Mouse (Mus musculus): Measurements from ENCODE around the gene Unc93b1. TPM values are rescaled to one million over a fixed set of nuclear protein-coding genes. Genes with fewer than 3 reads are reported as not detected.

The Unc93b1 gene
- polyA plus RNA-seq, 1 experiment from 2014 or later: 14.8 TPM

DNA sequence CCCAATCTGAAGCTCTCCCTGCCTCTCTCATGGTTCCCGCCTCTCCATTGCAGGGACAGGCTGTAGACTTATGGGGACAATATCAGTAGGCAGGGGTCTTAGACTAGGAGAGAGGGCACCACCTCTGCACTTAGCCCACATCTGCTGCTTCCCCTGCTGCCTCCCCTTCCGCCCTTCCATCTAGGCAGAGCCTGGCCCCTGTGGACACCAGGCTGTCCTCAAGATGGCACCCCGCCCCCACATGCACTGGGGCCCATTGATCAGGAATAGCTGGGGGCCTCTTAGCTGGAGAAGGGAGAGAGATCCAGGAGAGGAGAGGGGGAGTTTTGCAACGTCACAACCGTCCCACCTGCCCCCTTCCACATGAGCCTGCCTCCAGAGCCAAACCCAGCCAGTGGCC lies 57.4 kb downstream of the Unc93b1 start, which contains the start of gene Tbx10:
Tbx10 (plus strand) TSS at position 337 of the 400 bp plus-strand sequence.
- H3K9ac ChIP-seq: no peak within 1 kb of the TSS; the same call in 1 of the 2 replicates
- H3K4me1 ChIP-seq (ENCODE audit: insufficient read depth): no peaks in the 10 kb centered on the region
- no peaks in the 10 kb centered on the region for H3K9me3 ChIP-seq (ENCODE audit: low read depth, low read length)
- no peaks in the 10 kb centered on the region for H3K27me3 ChIP-seq (ENCODE audit: insufficient read depth, low read length)
- ATAC-seq (ENCODE audit: insufficient read depth) (no peak), DNase-seq (no peak)
- no peak for TF ChIP-seq CTCF (IDR thresholded peaks at IDR 0.05; ENCODE audit: low read depth)
- no peak within 1 kb of the TSS for H3K4me2 ChIP-seq
- no peaks in the 10 kb centered on the region for H3K36me3 ChIP-seq (ENCODE audit: insufficient read depth)
- H3K27ac ChIP-seq (ENCODE audit: low read depth): no peak within 1 kb of the TSS
- no peak within 1 kb of the TSS for H3K4me3 ChIP-seq (ENCODE audit: low read depth, low read length)
- WGBS: 50% methylated on average over 5 of the region's 5 CpGs

GRCm38 (mm10) chr19:3994932-3995331 lies 59.9 kb downstream of the Unc93b1 start:
- no peaks in the 10 kb centered on the region for H3K4me1 ChIP-seq (ENCODE audit: insufficient read depth)
- no peak overlapping the region for H3K9ac ChIP-seq
- H3K9me3 ChIP-seq (ENCODE audit: low read depth, low read length): no peaks in the 10 kb centered on the region
- TF ChIP-seq CTCF (IDR thresholded peaks at IDR 0.05; ENCODE audit: low read depth): no peak
- no peak overlapping the region for H3K4me2 ChIP-seq
- no peak for DNase-seq
- no peak overlapping the region for H3K4me3 ChIP-seq (ENCODE audit: low read depth, low read length)
- H3K27ac ChIP-seq (ENCODE audit: low read depth): no peak overlapping the region
- no peak for ATAC-seq (ENCODE audit: insufficient read depth)
- WGBS: 34% methylated on average over 6 of the region's 6 CpGs
- no peaks in the 10 kb centered on the region for H3K27me3 ChIP-seq (ENCODE audit: insufficient read depth, low read length)
- H3K36me3 ChIP-seq (ENCODE audit: insufficient read depth): no peaks in the 10 kb centered on the region

DNA sequence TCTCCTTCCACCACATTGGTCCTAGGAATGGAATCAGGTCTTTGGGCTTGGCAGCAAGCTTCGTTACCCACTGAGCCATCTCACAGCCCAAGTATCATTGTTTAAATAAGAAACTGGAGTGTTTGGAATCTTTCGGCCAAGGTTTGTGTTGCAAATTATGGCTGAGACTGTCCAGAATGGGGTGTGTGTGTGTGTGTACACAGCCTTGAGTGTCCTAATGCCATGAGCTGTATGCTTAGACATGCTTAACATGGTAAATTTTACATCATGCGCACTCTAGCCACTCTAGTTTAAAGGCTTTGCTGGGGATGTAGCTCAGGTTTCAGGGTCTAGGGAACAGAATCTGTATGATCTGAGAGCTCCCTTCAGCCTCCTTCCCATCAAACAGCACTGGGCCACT lies 60.5 kb downstream of the Unc93b1 start:
- WGBS: 54% methylated on average over 3 of the region's 3 CpGs
- no peak for ATAC-seq (ENCODE audit: insufficient read depth)
- Histone ChIP-seq H3K27me3 (ENCODE audit: insufficient read depth, low read length) (no peaks in the 10 kb centered on the region), H3K9me3 (ENCODE audit: low read depth, low read length) (no peaks in the 10 kb centered on the region), H3K4me3 (ENCODE audit: low read depth, low read length) (no peak overlapping the region), H3K27ac (ENCODE audit: low read depth) (0 out of 2 replicates have a peak overlapping the region, but pooled peaks have one; percentile 18), H3K4me2 (no peak overlapping the region), H3K4me1 (ENCODE audit: insufficient read depth) (no peaks in the 10 kb centered on the region), H3K9ac (no peak overlapping the region), H3K36me3 (ENCODE audit: insufficient read depth) (no peaks in the 10 kb centered on the region)
- no peak for TF ChIP-seq CTCF (IDR thresholded peaks at IDR 0.05; ENCODE audit: low read depth)
- peak; percentile 11 for DNase-seq

DNA sequence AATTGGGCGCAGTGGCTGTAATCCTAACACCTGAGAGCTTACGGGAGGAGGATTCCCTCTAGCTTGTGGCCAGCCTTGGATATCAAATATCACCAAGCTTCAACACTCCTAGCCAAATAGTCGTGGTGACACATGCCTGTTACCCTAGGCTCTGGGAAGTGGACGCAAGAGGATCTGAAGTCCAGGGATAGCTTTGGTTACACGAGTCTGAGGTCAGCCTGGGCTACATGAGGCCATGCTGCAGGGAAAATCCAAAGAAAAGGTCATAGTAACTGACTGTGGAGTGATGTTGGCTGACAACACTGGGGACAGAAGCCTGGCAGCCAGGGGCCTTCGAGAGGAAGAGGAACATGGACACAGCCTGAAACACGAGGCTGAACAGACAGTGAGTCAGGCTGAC lies 61.1 kb downstream of the Unc93b1 start:
- Histone ChIP-seq H3K4me3 (ENCODE audit: low read depth, low read length) (no peak overlapping the region), H3K4me2 (no peak overlapping the region), H3K27ac (ENCODE audit: low read depth) (0 out of 2 replicates have a peak overlapping the region, but pooled peaks have one; percentile 18), H3K27me3 (ENCODE audit: insufficient read depth, low read length) (no peaks in the 10 kb centered on the region), H3K9me3 (ENCODE audit: low read depth, low read length) (no peaks in the 10 kb centered on the region), H3K9ac (no peak overlapping the region), H3K4me1 (ENCODE audit: insufficient read depth) (peaks cover 2% of the 10 kb centered on the region; the same call in 1 of the 2 replicates), H3K36me3 (ENCODE audit: insufficient read depth) (no peaks in the 10 kb centered on the region)
- WGBS: 53% methylated on average over 7 of the region's 7 CpGs
- TF ChIP-seq CTCF (IDR thresholded peaks at IDR 0.05; ENCODE audit: low read depth): no peak
- ATAC-seq (ENCODE audit: insufficient read depth): no peak
- no peak for DNase-seq

DNA sequence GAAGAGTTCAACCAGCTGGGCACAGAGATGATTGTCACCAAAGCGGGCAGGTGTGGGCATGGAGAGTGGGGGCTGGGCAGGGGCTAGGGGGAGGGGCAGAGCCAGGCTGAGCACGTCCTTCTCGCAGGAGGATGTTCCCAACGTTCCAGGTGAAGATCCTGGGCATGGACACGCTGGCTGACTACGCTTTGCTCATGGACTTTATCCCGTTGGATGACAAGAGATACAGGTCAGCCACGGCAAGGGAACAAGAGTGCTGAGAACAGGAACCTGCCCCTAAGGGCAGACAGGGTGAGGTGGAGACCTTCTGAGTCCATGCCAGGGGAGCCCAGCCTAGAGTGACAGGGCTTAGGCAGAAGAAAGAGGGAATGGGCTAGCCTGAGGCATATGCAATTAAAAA lies 61.8 kb downstream of the Unc93b1 start:
- WGBS: 70% methylated on average over 8 of the region's 8 CpGs
- Histone ChIP-seq H3K36me3 (ENCODE audit: insufficient read depth) (no peaks in the 10 kb centered on the region), H3K9me3 (ENCODE audit: low read depth, low read length) (no peaks in the 10 kb centered on the region), H3K27me3 (ENCODE audit: insufficient read depth, low read length) (no peaks in the 10 kb centered on the region), H3K27ac (ENCODE audit: low read depth) (no peak overlapping the region), H3K9ac (no peak overlapping the region), H3K4me1 (ENCODE audit: insufficient read depth) (peaks cover 5% of the 10 kb centered on the region; the same call in 1 of the 2 replicates), H3K4me2 (no peak overlapping the region), H3K4me3 (ENCODE audit: low read depth, low read length) (no peak overlapping the region)
- no peak for ATAC-seq (ENCODE audit: insufficient read depth)
- no peak for TF ChIP-seq CTCF (IDR thresholded peaks at IDR 0.05; ENCODE audit: low read depth)
- no peak for DNase-seq

DNA sequence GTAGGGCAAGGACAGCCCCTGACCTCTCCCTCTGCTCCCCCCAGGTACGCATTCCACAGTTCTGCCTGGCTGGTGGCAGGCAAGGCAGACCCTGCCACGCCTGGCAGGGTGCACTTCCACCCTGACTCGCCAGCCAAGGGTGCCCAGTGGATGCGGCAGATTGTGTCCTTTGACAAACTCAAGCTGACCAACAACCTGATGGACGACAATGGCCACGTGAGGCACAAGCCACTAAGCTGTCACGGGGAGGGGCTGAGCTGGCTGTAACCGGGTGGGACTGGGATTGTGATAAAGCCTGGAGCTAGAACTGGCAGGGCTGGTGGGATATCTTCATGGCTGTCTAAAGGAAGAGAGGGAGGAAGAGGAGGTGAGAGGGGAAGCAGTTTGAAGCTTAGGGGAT lies 62.2 kb downstream of the Unc93b1 start:
- ATAC-seq (ENCODE audit: insufficient read depth) (no peak), DNase-seq (no peak)
- Histone ChIP-seq H3K27me3 (ENCODE audit: insufficient read depth, low read length) (no peaks in the 10 kb centered on the region), H3K4me2 (no peak overlapping the region), H3K4me1 (ENCODE audit: insufficient read depth) (peaks cover 5% of the 10 kb centered on the region; the same call in 1 of the 2 replicates), H3K9ac (no peak overlapping the region), H3K9me3 (ENCODE audit: low read depth, low read length) (no peaks in the 10 kb centered on the region), H3K27ac (ENCODE audit: low read depth) (no peak overlapping the region), H3K36me3 (ENCODE audit: insufficient read depth) (no peaks in the 10 kb centered on the region), H3K4me3 (ENCODE audit: low read depth, low read length) (no peak overlapping the region)
- 41% methylated on average over 8 of the region's 8 CpGs for WGBS
- TF ChIP-seq CTCF (IDR thresholded peaks at IDR 0.05; ENCODE audit: low read depth): no peak

- no peak for DNase-seq
- no peak for TF ChIP-seq CTCF (IDR thresholded peaks at IDR 0.05; ENCODE audit: low read depth)
- Histone ChIP-seq H3K9me3 (ENCODE audit: low read depth, low read length) (no peaks in the 10 kb centered on the region), H3K36me3 (ENCODE audit: insufficient read depth) (no peaks in the 10 kb centered on the region), H3K27ac (ENCODE audit: low read depth) (no peak overlapping the region), H3K4me3 (ENCODE audit: low read depth, low read length) (no peak overlapping the region), H3K9ac (no peak overlapping the region), H3K4me2 (no peak overlapping the region), H3K27me3 (ENCODE audit: insufficient read depth, low read length) (no peaks in the 10 kb centered on the region), H3K4me1 (ENCODE audit: insufficient read depth) (peaks cover 5% of the 10 kb centered on the region; the same call in 1 of the 2 replicates)
- WGBS: 69% methylated on average over 8 of the region's 8 CpGs
- ATAC-seq (ENCODE audit: insufficient read depth): no peak
These were observed 63.3 kb downstream of the Unc93b1 start for GRCm38 (mm10) chr19:3998335-3998734.

Other genes starting within 250 kb of the Unc93b1 start
- 9.3 and 11.4 TPM in 2 replicates for gene Lrp5, start 248.6 kb upstream of the Unc93b1 start, polyA plus RNA-seq (2014; fragmentation: Nextera tagmentation; extraction: Ambion mirVana)
- gene 1810055G02Rik, start 226.9 kb upstream of the Unc93b1 start, polyA plus RNA-seq (2014; fragmentation: Nextera tagmentation; extraction: Ambion mirVana): 40.3 and 40.9 TPM in 2 replicates
- 33.3 and 34.3 TPM in 2 replicates for gene Kmt5b, start 167.8 kb upstream of the Unc93b1 start, polyA plus RNA-seq (2014; fragmentation: Nextera tagmentation; extraction: Ambion mirVana)
- 54.0 and 63.0 TPM in 2 replicates for gene Chka, start 83.4 kb upstream of the Unc93b1 start, polyA plus RNA-seq (2014; fragmentation: Nextera tagmentation; extraction: Ambion mirVana)
- gene Tcirg1, start 28.1 kb upstream of the Unc93b1 start, polyA plus RNA-seq (2014; fragmentation: Nextera tagmentation; extraction: Ambion mirVana): 31.7 and 36.0 TPM in 2 replicates
- 326 and 335 TPM in 2 replicates for gene Ndufs8, start 22.4 kb upstream of the Unc93b1 start, polyA plus RNA-seq (2014; fragmentation: Nextera tagmentation; extraction: Ambion mirVana)
- gene Aldh3b1, start 5.4 kb upstream of the Unc93b1 start, polyA plus RNA-seq (2014; fragmentation: Nextera tagmentation; extraction: Ambion mirVana): 3.0 and 3.6 TPM in 2 replicates
- not detected in 2 replicates for gene Aldh3b3, start 23.5 kb downstream of the Unc93b1 start, polyA plus RNA-seq (2014; fragmentation: Nextera tagmentation; extraction: Ambion mirVana)
- gene Aldh3b2, start 37.1 kb downstream of the Unc93b1 start, polyA plus RNA-seq (2014; fragmentation: Nextera tagmentation; extraction: Ambion mirVana): 0.62 and 1.0 TPM in 2 replicates
- gene Acy3, start 51.4 kb downstream of the Unc93b1 start, polyA plus RNA-seq (2014; fragmentation: Nextera tagmentation; extraction: Ambion mirVana): 7.2 and 8.0 TPM in 2 replicates
- gene Tbx10, start 57.6 kb downstream of the Unc93b1 start, polyA plus RNA-seq (2014; fragmentation: Nextera tagmentation; extraction: Ambion mirVana): not detected in 2 replicates
- 24.4 and 25.3 TPM in 2 replicates for gene Nudt8, start 65.4 kb downstream of the Unc93b1 start, polyA plus RNA-seq (2014; fragmentation: Nextera tagmentation; extraction: Ambion mirVana)
- 1.8 and 2.3 TPM in 2 replicates for gene Gm49405, start 65.4 kb downstream of the Unc93b1 start, polyA plus RNA-seq (2014; fragmentation: Nextera tagmentation; extraction: Ambion mirVana)
- 2.2 and 3.0 TPM in 2 replicates for gene Doc2g, start 68.1 kb downstream of the Unc93b1 start, polyA plus RNA-seq (2014; fragmentation: Nextera tagmentation; extraction: Ambion mirVana)
- gene Ndufv1, start 77.6 kb downstream of the Unc93b1 start, polyA plus RNA-seq (2014; fragmentation: Nextera tagmentation; extraction: Ambion mirVana): 193 and 198 TPM in 2 replicates
- 424 and 468 TPM in 2 replicates for gene Gstp1, start 102.8 kb downstream of the Unc93b1 start, polyA plus RNA-seq (2014; fragmentation: Nextera tagmentation; extraction: Ambion mirVana)
- gene Gstp2, start 110.8 kb downstream of the Unc93b1 start, polyA plus RNA-seq (2014; fragmentation: Nextera tagmentation; extraction: Ambion mirVana): 2.9 and 3.4 TPM in 2 replicates
- not detected in 2 replicates for gene Gstp3, start 124.4 kb downstream of the Unc93b1 start, polyA plus RNA-seq (2014; fragmentation: Nextera tagmentation; extraction: Ambion mirVana)
- not detected in 2 replicates for gene Cabp2, start 146.4 kb downstream of the Unc93b1 start, polyA plus RNA-seq (2014; fragmentation: Nextera tagmentation; extraction: Ambion mirVana)
- gene Cdk2ap2, start 162.0 kb downstream of the Unc93b1 start, polyA plus RNA-seq (2014; fragmentation: Nextera tagmentation; extraction: Ambion mirVana): 76.6 and 76.8 TPM in 2 replicates
- gene Pitpnm1, start 164.8 kb downstream of the Unc93b1 start, polyA plus RNA-seq (2014; fragmentation: Nextera tagmentation; extraction: Ambion mirVana): 5.5 and 7.3 TPM in 2 replicates
- 93.5 and 94.5 TPM in 2 replicates for gene Aip, start 190.7 kb downstream of the Unc93b1 start, polyA plus RNA-seq (2014; fragmentation: Nextera tagmentation; extraction: Ambion mirVana)
- gene Gpr152, start 204.6 kb downstream of the Unc93b1 start, polyA plus RNA-seq (2014; fragmentation: Nextera tagmentation; extraction: Ambion mirVana): not detected in 2 replicates
- 0.09 TPM in 1 of 2 replicates, not detected in the other for gene Cabp4, start 208.8 kb downstream of the Unc93b1 start, polyA plus RNA-seq (2014; fragmentation: Nextera tagmentation; extraction: Ambion mirVana)
- gene Coro1b, start 213.4 kb downstream of the Unc93b1 start, polyA plus RNA-seq (2014; fragmentation: Nextera tagmentation; extraction: Ambion mirVana): 134 and 148 TPM in 2 replicates
- gene Ptprcap, start 218.4 kb downstream of the Unc93b1 start, polyA plus RNA-seq (2014; fragmentation: Nextera tagmentation; extraction: Ambion mirVana): 0.81 and 1.1 TPM in 2 replicates
- gene Rps6kb2, start 228.2 kb downstream of the Unc93b1 start, polyA plus RNA-seq (2014; fragmentation: Nextera tagmentation; extraction: Ambion mirVana): 37.9 and 43.2 TPM in 2 replicates
- gene Carns1, start 240.3 kb downstream of the Unc93b1 start, polyA plus RNA-seq (2014; fragmentation: Nextera tagmentation; extraction: Ambion mirVana): 1.7 and 2.5 TPM in 2 replicates